Mouse (Mus musculus): Measurements from ENCODE around the gene Wnt10b. TPM values are rescaled to one million over a fixed set of nuclear protein-coding genes. Genes with fewer than 3 reads are reported as not detected.

Wnt10b gene
- polyA plus RNA-seq, 1 experiment = not detected

DNA sequence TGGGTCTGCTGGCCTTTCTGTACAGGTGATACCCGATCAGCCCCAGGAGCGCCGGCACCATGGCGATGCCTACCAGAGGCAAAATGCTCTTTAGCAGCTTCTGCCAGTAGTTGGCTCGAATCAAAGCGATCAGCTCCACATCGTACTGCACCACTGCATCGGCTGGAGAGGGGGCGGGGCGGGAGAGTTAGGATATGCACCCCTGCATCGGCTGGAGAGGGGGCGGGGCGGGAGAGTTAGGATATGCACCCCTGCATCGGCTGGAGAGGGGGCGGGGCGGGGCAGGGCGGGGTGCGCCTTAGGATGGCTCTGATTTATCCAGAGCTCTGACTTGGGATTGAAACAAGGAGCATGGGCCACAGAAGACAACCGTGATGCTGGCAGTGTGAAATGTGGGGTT is 53.5 kb downstream of the Wnt10b start:
- peaks cover 12% of the 10 kb centered on the region for H3K4me1 ChIP-seq (ENCODE audit: control insufficient read depth, insufficient read depth, low read length)
- H3K27ac ChIP-seq (ENCODE audit: insufficient read depth, low read depth, low read length) = no peak overlapping the region
- H3K4me3 ChIP-seq (ENCODE audit: insufficient read depth, low read length) = no peak overlapping the region
- no peak for TF ChIP-seq CTCF (IDR thresholded peaks at IDR 0.05; ENCODE audit: low read depth, low read length)
- TF ChIP-seq POLR2A (IDR thresholded peaks at IDR 0.05; ENCODE audit: borderline replicate concordance, low read depth, low read length) = no peak

GRCm38 (mm10) chr15:98722854-98723253 is 55.1 kb downstream of the Wnt10b start:
- no peak for TF ChIP-seq POLR2A (IDR thresholded peaks at IDR 0.05; ENCODE audit: borderline replicate concordance, low read depth, low read length)
- TF ChIP-seq CTCF (IDR thresholded peaks at IDR 0.05; ENCODE audit: low read depth, low read length) = no peak
- Histone ChIP-seq H3K4me3 (ENCODE audit: insufficient read depth, low read length) (no peak overlapping the region), H3K27ac (ENCODE audit: insufficient read depth, low read depth, low read length) (no peak overlapping the region), H3K4me1 (ENCODE audit: control insufficient read depth, insufficient read depth, low read length) (peaks cover 5% of the 10 kb centered on the region)

DNA sequence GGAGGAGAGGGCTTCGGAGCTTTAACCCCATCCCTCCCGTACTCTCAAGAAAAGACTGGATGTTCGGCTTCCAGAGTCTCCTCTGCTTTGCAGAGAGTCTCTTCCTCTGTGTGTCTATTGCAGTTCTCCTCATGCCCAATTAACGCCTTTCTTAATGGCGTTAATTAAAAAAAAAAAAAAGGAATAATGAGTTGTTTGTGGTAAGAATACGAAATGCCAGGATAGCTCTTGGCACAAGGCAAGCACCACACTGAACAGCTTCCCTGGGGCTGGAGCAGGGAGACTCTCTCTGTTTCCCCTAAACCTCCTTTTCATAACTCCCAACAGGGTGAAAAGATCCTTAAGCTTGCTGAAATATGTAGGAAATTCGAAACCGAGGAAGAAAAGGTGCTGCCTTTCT is 55.8 kb downstream of the Wnt10b start:
- peaks cover 5% of the 10 kb centered on the region for H3K4me1 ChIP-seq (ENCODE audit: control insufficient read depth, insufficient read depth, low read length)
- TF ChIP-seq POLR2A (IDR thresholded peaks at IDR 0.05; ENCODE audit: borderline replicate concordance, low read depth, low read length) (no peak), CTCF (IDR thresholded peaks at IDR 0.05; ENCODE audit: low read depth, low read length) (no peak)
- no peak overlapping the region for H3K27ac ChIP-seq (ENCODE audit: insufficient read depth, low read depth, low read length)
- no peak overlapping the region for H3K4me3 ChIP-seq (ENCODE audit: insufficient read depth, low read length)

Other genes with a start within 250 kb of the Wnt10b start
- gene Kansl2, start 243.9 kb downstream of the Wnt10b start, polyA plus RNA-seq (2012; ENCODE audit: insufficient read depth, insufficient read length, missing spikeins) = 56.6 and 62.4 TPM in 2 replicates
- gene Ccnt1, start 207.2 kb downstream of the Wnt10b start, polyA plus RNA-seq (2012; ENCODE audit: insufficient read depth, insufficient read length, missing spikeins) = 42.6 and 44.0 TPM in 2 replicates
- gene 4930415O20Rik, start 207.1 kb downstream of the Wnt10b start, polyA plus RNA-seq (2012; ENCODE audit: insufficient read depth, insufficient read length, missing spikeins) = not detected in 2 replicates
- gene Adcy6, start 168.1 kb downstream of the Wnt10b start, polyA plus RNA-seq (2012; ENCODE audit: insufficient read depth, insufficient read length, missing spikeins) = 0.35 and 0.72 TPM in 2 replicates
- gene Cacnb3, start 147.3 kb downstream of the Wnt10b start, polyA plus RNA-seq (2012; ENCODE audit: insufficient read depth, insufficient read length, missing spikeins) = 0.88 and 1.3 TPM in 2 replicates
- 83.1 and 84.9 TPM in 2 replicates for gene Ddx23, start 115.3 kb downstream of the Wnt10b start, polyA plus RNA-seq (2012; ENCODE audit: insufficient read depth, insufficient read length, missing spikeins)
- 1.1 TPM in 2 replicates for gene Rnd1, start 100.7 kb downstream of the Wnt10b start, polyA plus RNA-seq (2012; ENCODE audit: insufficient read depth, insufficient read length, missing spikeins)
- gene Ccdc65, start 69.9 kb downstream of the Wnt10b start, polyA plus RNA-seq (2012; ENCODE audit: insufficient read depth, insufficient read length, missing spikeins) = not detected in 2 replicates
- 0.93 TPM in 1 of 2 replicates, not detected in the other for gene Fkbp11, start 50.0 kb downstream of the Wnt10b start, polyA plus RNA-seq (2012; ENCODE audit: insufficient read depth, insufficient read length, missing spikeins)
- gene Arf3, start 14.9 kb downstream of the Wnt10b start, polyA plus RNA-seq (2012; ENCODE audit: insufficient read depth, insufficient read length, missing spikeins) = 93.8 and 103 TPM in 2 replicates
- gene Wnt1, start 11.7 kb upstream of the Wnt10b start, polyA plus RNA-seq (2012; ENCODE audit: insufficient read depth, insufficient read length, missing spikeins) = not detected in 2 replicates
- gene Ddn, start 31.3 kb upstream of the Wnt10b start, polyA plus RNA-seq (2012; ENCODE audit: insufficient read depth, insufficient read length, missing spikeins) = not detected in 2 replicates
- gene Prkag1, start 53.4 kb upstream of the Wnt10b start, polyA plus RNA-seq (2012; ENCODE audit: insufficient read depth, insufficient read length, missing spikeins) = 82.3 and 86.6 TPM in 2 replicates
- 69.1 and 75.3 TPM in 2 replicates for gene Kmt2d, start 93.1 kb upstream of the Wnt10b start, polyA plus RNA-seq (2012; ENCODE audit: insufficient read depth, insufficient read length, missing spikeins)
- 9.8 and 11.8 TPM in 2 replicates for gene Rhebl1, start 116.4 kb upstream of the Wnt10b start, polyA plus RNA-seq (2012; ENCODE audit: insufficient read depth, insufficient read length, missing spikeins)
- not detected in 2 replicates for gene Dhh, start 120.4 kb upstream of the Wnt10b start, polyA plus RNA-seq (2012; ENCODE audit: insufficient read depth, insufficient read length, missing spikeins)
- gene Lmbr1l, start 140.1 kb upstream of the Wnt10b start, polyA plus RNA-seq (2012; ENCODE audit: insufficient read depth, insufficient read length, missing spikeins) = 22.0 and 25.7 TPM in 2 replicates
- 872 and 1,013 TPM in 2 replicates for gene Tuba1b, start 156.4 kb upstream of the Wnt10b start, polyA plus RNA-seq (2012; ENCODE audit: insufficient read depth, insufficient read length, missing spikeins)
- not detected in 2 replicates for gene Gm49450, start 175.4 kb upstream of the Wnt10b start, polyA plus RNA-seq (2012; ENCODE audit: insufficient read depth, insufficient read length, missing spikeins)
- 36.4 and 43.3 TPM in 2 replicates for gene Tuba1a, start 175.6 kb upstream of the Wnt10b start, polyA plus RNA-seq (2012; ENCODE audit: insufficient read depth, insufficient read length, missing spikeins)